Mouse (Mus musculus): ENCODE measurements around the gene Zfp367.

DNA sequence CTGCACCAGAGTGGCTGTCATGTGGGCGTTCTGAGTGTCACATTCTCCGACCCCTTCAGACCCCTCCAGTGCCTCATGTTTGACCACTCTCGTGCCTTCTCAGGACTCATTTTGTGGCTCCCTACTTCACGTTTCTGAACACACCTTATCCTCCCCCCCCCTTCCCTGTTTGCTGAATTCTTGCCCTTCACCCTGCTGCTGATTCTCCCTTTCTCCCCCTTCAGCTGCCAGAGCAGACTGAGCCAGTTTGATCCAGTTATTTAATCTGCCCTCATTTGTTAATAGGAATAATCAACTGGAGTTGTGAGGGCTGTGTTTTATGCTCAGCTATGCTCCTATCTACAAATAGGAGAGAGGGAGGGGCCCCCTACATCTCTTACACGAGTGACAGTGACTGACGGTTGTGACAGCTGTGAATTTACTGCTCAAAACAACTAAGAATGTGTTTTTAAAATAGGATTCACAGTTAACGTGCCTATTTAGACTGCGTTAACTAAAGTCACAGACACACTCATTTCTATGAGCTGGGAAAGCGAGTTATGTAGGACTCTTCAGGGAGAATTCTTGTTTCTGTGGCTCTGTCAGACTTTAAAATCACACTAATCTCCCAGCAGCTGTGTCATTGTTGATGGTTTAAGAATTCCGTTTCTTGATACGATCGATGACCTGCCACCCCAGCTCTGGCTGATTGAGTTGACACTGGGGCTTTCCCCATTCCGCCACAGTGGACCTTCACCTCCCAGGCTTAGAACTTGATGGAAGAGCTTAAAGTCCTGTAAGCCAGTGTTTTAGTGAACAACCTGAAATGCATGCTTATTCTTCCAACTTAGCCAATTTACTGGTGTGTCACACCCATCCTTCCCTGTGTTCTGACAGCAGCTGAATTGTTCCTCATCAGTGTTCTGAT lies 26.0 kb upstream of the Zfp367 start:
- TF ChIP-seq TAL1 (IDR thresholded peaks at IDR 0.05; ENCODE audit: low read length), result no peak
- no peak for TF ChIP-seq GATA1 (IDR thresholded peaks at IDR 0.05; ENCODE audit: low read length)
